ENCODE assay signal across 10 mouse cellular contexts in the genomic region with DNA sequence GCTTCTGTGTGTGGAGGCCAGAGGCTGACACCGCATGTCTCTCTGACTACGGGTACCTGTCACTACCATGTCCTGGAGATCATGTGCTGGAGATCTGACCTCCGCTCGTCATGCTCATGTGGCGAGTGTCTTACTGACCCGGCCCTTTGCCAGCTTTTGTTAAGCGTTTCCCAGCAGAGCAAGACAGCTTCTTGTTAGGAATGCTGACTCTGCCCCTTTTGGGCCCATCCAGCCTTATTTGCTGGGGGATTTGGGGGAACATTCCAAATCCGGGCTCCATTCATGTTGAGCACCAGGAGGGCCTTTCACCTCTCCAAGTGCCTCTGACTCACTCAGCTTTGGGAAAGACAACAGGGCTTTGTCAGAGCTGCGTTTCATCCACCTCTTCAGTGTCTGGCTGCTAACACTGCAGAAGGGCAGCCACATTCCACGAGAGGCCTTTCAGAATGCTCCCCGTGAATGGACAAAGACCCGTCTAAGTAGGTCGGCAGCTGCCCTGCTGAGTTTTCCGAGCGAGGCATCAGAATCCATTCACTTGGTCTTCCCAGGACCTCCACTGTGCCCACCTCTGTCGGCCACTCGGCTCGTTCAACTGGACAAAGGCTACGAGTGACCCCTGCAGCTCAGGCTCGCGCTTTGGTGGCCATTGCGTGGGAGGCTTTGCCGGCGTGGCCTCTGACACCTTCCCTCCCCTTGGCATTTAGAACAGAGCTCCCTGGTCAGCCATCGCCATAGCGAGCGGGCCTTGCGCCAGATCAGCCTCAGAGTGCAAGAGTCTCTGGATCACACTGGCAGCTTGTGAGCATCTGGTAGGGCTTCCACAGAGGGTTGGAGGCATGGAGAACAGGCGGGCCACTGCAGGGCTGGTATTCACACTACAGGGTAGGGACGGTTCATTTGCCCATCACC. TPM values are rescaled to one million over a fixed set of nuclear protein-coding genes. Genes with fewer than 3 reads are reported as not detected.
DNase-seq lines count a peak whose midpoint lies in the region; ATAC-seq lines count a peak whose summit lies in the region.
"Had no signal": no experiment of that assay in that cellular context is flagged by ENCODE, and none has a peak within 500 bp of the region (broad histone marks: within the 10 kb centered on the region; RNA-seq: fewer than 3 reads in every experiment).

No protein-coding gene starts in this region.

- H3K4me2 ChIP-seq in hindbrain, embryonic 14.5 days (replicated peaks) = peak overlapping the region; percentile 21
- H3K4me2 ChIP-seq in midbrain, embryonic 13.5 days (replicated peaks) = peak overlapping the region; percentile 38
- H3K4me2 ChIP-seq in intestine, embryonic 15.5 days (replicated peaks) = no peak overlapping the region
- H3K4me2 ChIP-seq: liver, embryonic 15.5 days had no signal

- no peak overlapping the region for H3K4me3 ChIP-seq in hindbrain, embryonic 14.5 days (replicated peaks; ENCODE audit: low read length)
- no peak overlapping the region for H3K4me3 ChIP-seq in midbrain, embryonic 13.5 days (replicated peaks)
- no peak overlapping the region for H3K4me3 ChIP-seq in intestine, embryonic 15.5 days (replicated peaks)
- H3K4me3 ChIP-seq: liver, embryonic 15.5 days had no signal

- ATAC-seq in hindbrain, embryonic 14.5 days (ENCODE audit: low FRiP score) = peak; percentile 79
- peak; percentile 85 for ATAC-seq in midbrain, embryonic 13.5 days
- ATAC-seq in intestine, embryonic 15.5 days = no peak

- H3K9ac ChIP-seq in hindbrain, embryonic 14.5 days = no peak overlapping the region
- no peak overlapping the region for H3K9ac ChIP-seq in midbrain, embryonic 13.5 days (replicated peaks)
- no peak overlapping the region for H3K9ac ChIP-seq in intestine, embryonic 15.5 days
- H3K9ac ChIP-seq: liver, embryonic 15.5 days had no signal

- no peaks in the 10 kb centered on the region for H3K36me3 ChIP-seq in hindbrain, embryonic 14.5 days (replicated peaks; ENCODE audit: control insufficient read depth, insufficient read depth)
- H3K36me3 ChIP-seq in midbrain, embryonic 13.5 days = no peaks in the 10 kb centered on the region
- H3K36me3 ChIP-seq in intestine, embryonic 15.5 days = no peaks in the 10 kb centered on the region
- H3K36me3 ChIP-seq: liver, embryonic 15.5 days had no signal

- no peaks in the 10 kb centered on the region for H3K27me3 ChIP-seq in hindbrain, embryonic 14.5 days (ENCODE audit: control insufficient read depth, insufficient read depth, low read length)
- 0 out of 2 replicates have a peak, but pooled peaks cover 2% of the 10 kb centered on the region for H3K27me3 ChIP-seq in midbrain, embryonic 13.5 days
- H3K27me3 ChIP-seq in intestine, embryonic 15.5 days (replicated peaks) = no peaks in the 10 kb centered on the region
- H3K27me3 ChIP-seq: liver, embryonic 15.5 days had no signal

- 20% methylated on average over 30 of the region's 30 CpGs for WGBS in hindbrain, embryonic 14.5 days
- WGBS in midbrain, embryonic 13.5 days = 7% methylated on average over 30 of the region's 30 CpGs
- WGBS in intestine, embryonic 15.5 days = 75% methylated on average over 30 of the region's 30 CpGs

- no peaks in the 10 kb centered on the region for H3K9me3 ChIP-seq in hindbrain, embryonic 14.5 days (ENCODE audit: control insufficient read depth, low read length)
- no peaks in the 10 kb centered on the region for H3K9me3 ChIP-seq in midbrain, embryonic 13.5 days
- no peaks in the 10 kb centered on the region for H3K9me3 ChIP-seq in intestine, embryonic 15.5 days
- H3K9me3 ChIP-seq: liver, embryonic 15.5 days had no signal

- peak overlapping the region; percentile 27; the same call in 1 of the 2 replicates for H3K27ac ChIP-seq in hindbrain, embryonic 14.5 days
- peak overlapping the region; percentile 37; the same call in 1 of the 2 replicates for H3K27ac ChIP-seq in midbrain, embryonic 13.5 days
- no peak overlapping the region for H3K27ac ChIP-seq in intestine, embryonic 15.5 days
- H3K27ac ChIP-seq: liver, embryonic 15.5 days had no signal

- peak; percentile 25 for DNase-seq in layer of hippocampus, adult 11-12 months (ENCODE audit: low spot score)
- DNase-seq in layer of hippocampus, postnatal 25 days (ENCODE audit: extremely low spot score in 1 of 2, low spot score in 1 of 2) = no peak
- peak; percentile 47 to 57 for DNase-seq in cerebellum, postnatal 14 days
- peak; percentile 46 for DNase-seq in hindbrain, embryonic 14.5 days (ENCODE audit: low spot score)
- DNase-seq in ovary, postnatal 10 days (ENCODE audit: low spot score) = no peak
- no peak for DNase-seq in urinary bladder, postnatal 25 days (ENCODE audit: low spot score)

- 0 out of 2 replicates have a peak, but pooled peaks cover 7% of the 10 kb centered on the region for H3K4me1 ChIP-seq in hindbrain, embryonic 14.5 days (replicated peaks; ENCODE audit: control insufficient read depth, insufficient read depth, low read length)
- H3K4me1 ChIP-seq in midbrain, embryonic 13.5 days (replicated peaks) = peaks cover 11% of the 10 kb centered on the region
- no peaks in the 10 kb centered on the region for H3K4me1 ChIP-seq in intestine, embryonic 15.5 days (replicated peaks)
- H3K4me1 ChIP-seq: liver, embryonic 15.5 days had no signal

RNA-seq across cellular contexts. Expression of a gene that starts 58.3 kb away (rescaled TPM):
- total RNA-seq in layer of hippocampus, postnatal 25 days (2021) = under 1 TPM in 1 of 2 experiments, not detected in 1; 0.22 TPM
- 3.0 and 3.3 TPM in 2 replicates for polyA plus RNA-seq in hindbrain, embryonic 14.5 days (2014; fragmentation: Nextera tagmentation; extraction: Ambion mirVana)
- 0.50 and 0.67 TPM in 2 replicates for polyA plus RNA-seq in midbrain, embryonic 13.5 days (2015; fragmentation: Nextera tagmentation; extraction: Ambion mirVana)
- 2.1 and 2.3 TPM in 2 replicates for polyA plus RNA-seq in intestine, embryonic 15.5 days (2015; fragmentation: Nextera tagmentation; extraction: Ambion mirVana)
- total RNA-seq: MEL had no signal

Comparison
In these comparisons a context has a peak if more than half of its experiments do, and no peak if none do; other contexts are left out.
1. DNase-seq: peak in layer of hippocampus, adult 11-12 months (single experiment), cerebellum, postnatal 14 days (2 of 2) and hindbrain, embryonic 14.5 days (single experiment); none in layer of hippocampus, postnatal 25 days (0 of 2), ovary, postnatal 10 days (single experiment) and urinary bladder, postnatal 25 days (single experiment).